Mouse (Mus musculus): ENCODE data around the gene Ptpn7. TPM values are rescaled to one million over a fixed set of nuclear protein-coding genes. Genes with fewer than 3 reads are reported as not detected.
"Not testable (repeated sequence)": the region's sequence is repeated elsewhere in the genome, so short reads cannot be mapped to it uniquely, and the experiment has no call there.

Ptpn7 gene
- polyA plus RNA-seq, 1 experiment from 2014 or later = 118 TPM

DNA sequence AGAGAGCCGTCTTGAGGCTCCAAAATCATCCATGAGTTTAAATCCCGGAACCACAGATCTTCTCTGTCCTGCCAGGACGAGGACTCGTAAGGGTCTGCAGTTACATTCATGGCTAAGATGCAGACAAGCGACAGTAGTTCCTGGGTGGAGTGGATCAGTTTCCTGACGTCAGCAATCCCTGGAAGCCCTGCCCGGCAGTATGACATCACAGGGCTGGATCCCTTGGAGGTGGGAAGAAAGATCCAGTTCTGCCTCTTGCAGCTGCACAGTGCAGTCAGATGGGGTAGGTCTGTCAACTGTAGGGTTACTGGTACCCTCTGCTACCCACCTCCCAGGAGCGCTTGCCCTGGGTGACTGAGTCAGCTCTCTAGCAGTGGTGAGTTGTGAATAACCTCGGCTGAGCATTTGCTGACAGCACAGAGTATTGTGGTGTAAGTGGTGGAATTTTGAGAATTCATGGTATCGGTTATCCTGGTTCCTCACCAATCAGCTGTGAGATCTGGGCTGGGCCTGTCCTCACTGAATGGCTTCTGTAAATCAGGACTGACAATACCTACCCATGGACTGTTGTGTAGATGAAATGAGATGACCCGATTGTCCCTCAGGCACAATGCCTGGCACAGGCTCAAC is 51.6 kb downstream of the Ptpn7 start:
- no peak for DNase-seq (ENCODE audit: low spot score)

GRCm38 (mm10) chr1:135185936-135186335 is 53.4 kb downstream of the Ptpn7 start:
- DNase-seq (ENCODE audit: low spot score) = no peak

DNA sequence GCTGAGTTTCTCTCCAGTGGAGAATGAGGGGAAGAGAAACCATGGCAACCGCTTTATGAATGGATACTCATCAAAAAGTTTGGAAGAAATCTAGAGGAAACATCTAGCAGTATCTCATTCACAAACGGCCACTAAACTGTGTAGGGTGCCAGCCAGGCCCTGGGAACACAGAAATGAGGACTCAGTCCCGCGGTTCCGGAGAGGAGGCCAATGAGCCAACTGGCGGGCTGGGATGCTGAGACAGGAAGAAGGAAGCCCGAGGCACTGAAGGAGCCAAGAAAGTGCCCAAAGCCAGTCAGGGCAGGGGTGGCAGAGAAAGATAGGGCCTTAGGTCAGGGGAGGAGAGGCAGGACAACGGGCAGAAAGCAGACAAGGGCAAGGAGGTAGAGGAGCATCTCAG is 53.9 kb downstream of the Ptpn7 start:
- no peak for DNase-seq (ENCODE audit: low spot score)

DNA sequence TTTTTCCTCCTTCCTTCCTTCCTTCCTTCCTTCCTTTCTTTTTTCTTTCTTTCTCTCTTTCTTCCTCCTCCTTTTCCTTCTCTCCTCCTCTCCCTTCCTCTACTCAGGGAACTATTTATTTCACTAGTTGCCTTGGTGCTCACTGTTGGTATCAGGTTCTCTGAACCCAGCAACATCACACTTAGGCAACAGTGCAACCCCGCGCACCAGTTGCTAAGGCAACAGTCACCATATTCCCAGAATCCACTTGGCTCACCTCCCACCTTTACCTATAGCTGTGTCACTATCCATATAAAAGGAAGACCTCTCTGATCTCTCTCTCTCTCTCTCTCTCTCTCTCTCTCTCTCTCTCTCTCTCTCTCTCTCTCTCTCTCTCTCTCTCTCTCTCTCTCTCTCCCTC is 54.5 kb downstream of the Ptpn7 start:
- not testable (repeated sequence) for DNase-seq (ENCODE audit: low spot score)

- DNase-seq (ENCODE audit: low spot score) = no peak
Measured at GRCm38 (mm10) chr1:135188197-135188596, 55.7 kb downstream of the Ptpn7 start.

- DNase-seq (ENCODE audit: low spot score) = no peak
Measured at GRCm38 (mm10) chr1:135189186-135189585, 56.7 kb downstream of the Ptpn7 start.

GRCm38 (mm10) chr1:135194335-135194734 is 61.8 kb downstream of the Ptpn7 start:
- not testable (repeated sequence) for DNase-seq (ENCODE audit: low spot score)

Other genes with a start within 250 kb of the Ptpn7 start
- gene Ppp1r12b, start 176.8 kb upstream of the Ptpn7 start, polyA plus RNA-seq (2015; fragmentation: Nextera tagmentation; extraction: Ambion mirVana) = 4.5 and 7.0 TPM in 2 replicates
- 51.6 and 57.5 TPM in 2 replicates for gene Ube2t, start 170.1 kb upstream of the Ptpn7 start, polyA plus RNA-seq (2015; fragmentation: Nextera tagmentation; extraction: Ambion mirVana)
- gene Lgr6, start 27.4 kb upstream of the Ptpn7 start, polyA plus RNA-seq (2015; fragmentation: Nextera tagmentation; extraction: Ambion mirVana) = 0.12 and 0.31 TPM in 2 replicates
- 32.6 and 34.8 TPM in 2 replicates for gene Arl8a, start 14.1 kb downstream of the Ptpn7 start, polyA plus RNA-seq (2015; fragmentation: Nextera tagmentation; extraction: Ambion mirVana)
- gene Gpr37l1, start 35.0 kb downstream of the Ptpn7 start, polyA plus RNA-seq (2015; fragmentation: Nextera tagmentation; extraction: Ambion mirVana) = 0.09 and 0.13 TPM in 2 replicates
- gene Elf3, start 125.9 kb downstream of the Ptpn7 start, polyA plus RNA-seq (2015; fragmentation: Nextera tagmentation; extraction: Ambion mirVana) = 4.4 and 5.0 TPM in 2 replicates
- 58.1 and 66.1 TPM in 2 replicates for gene Rnpep, start 151.4 kb downstream of the Ptpn7 start, polyA plus RNA-seq (2015; fragmentation: Nextera tagmentation; extraction: Ambion mirVana)
- 235 TPM in 2 replicates for gene Timm17a, start 181.1 kb downstream of the Ptpn7 start, polyA plus RNA-seq (2015; fragmentation: Nextera tagmentation; extraction: Ambion mirVana)
- gene Lmod1, start 192.1 kb downstream of the Ptpn7 start, polyA plus RNA-seq (2015; fragmentation: Nextera tagmentation; extraction: Ambion mirVana) = 0.55 and 0.89 TPM in 2 replicates
- gene Shisa4, start 242.5 kb downstream of the Ptpn7 start, polyA plus RNA-seq (2015; fragmentation: Nextera tagmentation; extraction: Ambion mirVana) = 11.0 and 14.5 TPM in 2 replicates